Mouse (Mus musculus): Measurements from ENCODE around the gene Hhipl1.

The Hhipl1 gene

GRCm38 (mm10) chr12:108305812-108306794 is at the start of gene Hhipl1:
TSS of gene Hhipl1 (plus strand) at chr12:108306270.
- DNase-seq (ENCODE audit: low read depth, low spot score), result no peak

GRCm38 (mm10) chr12:108256734-108257133 is 49.3 kb upstream of the Hhipl1 start:
- no peak for DNase-seq (ENCODE audit: low read depth, low spot score)

GRCm38 (mm10) chr12:108259322-108260049 is 46.6 kb upstream of the Hhipl1 start:
- DNase-seq (ENCODE audit: low read depth, low spot score), result no peak

- DNase-seq (ENCODE audit: low read depth, low spot score), result no peak
Observed at GRCm38 (mm10) chr12:108260950-108261349, 45.1 kb upstream of the Hhipl1 start.

GRCm38 (mm10) chr12:108264918-108265317 is 41.2 kb upstream of the Hhipl1 start:
- DNase-seq (ENCODE audit: low read depth, low spot score), result no peak

GRCm38 (mm10) chr12:108265831-108266619 is 40.0 kb upstream of the Hhipl1 start:
- DNase-seq (ENCODE audit: low read depth, low spot score), result no peak

GRCm38 (mm10) chr12:108267653-108268052 is 38.4 kb upstream of the Hhipl1 start:
- no peak for DNase-seq (ENCODE audit: low read depth, low spot score)

GRCm38 (mm10) chr12:108268970-108269369 is 37.1 kb upstream of the Hhipl1 start:
- no peak for DNase-seq (ENCODE audit: low read depth, low spot score)

GRCm38 (mm10) chr12:108269699-108270098 is 36.4 kb upstream of the Hhipl1 start:
- no peak for DNase-seq (ENCODE audit: low read depth, low spot score)

GRCm38 (mm10) chr12:108270240-108270919 is 35.7 kb upstream of the Hhipl1 start:
- DNase-seq (ENCODE audit: low read depth, low spot score), result no peak

GRCm38 (mm10) chr12:108271351-108272142 is 34.5 kb upstream of the Hhipl1 start:
- DNase-seq (ENCODE audit: low read depth, low spot score), result no peak

GRCm38 (mm10) chr12:108272143-108272635 is 33.9 kb upstream of the Hhipl1 start:
- DNase-seq (ENCODE audit: low read depth, low spot score), result no peak

GRCm38 (mm10) chr12:108273466-108274312 is 32.4 kb upstream of the Hhipl1 start:
- DNase-seq (ENCODE audit: low read depth, low spot score), result no peak

- no peak for DNase-seq (ENCODE audit: low read depth, low spot score)
Observed at GRCm38 (mm10) chr12:108274313-108274595, 31.8 kb upstream of the Hhipl1 start.

- DNase-seq (ENCODE audit: low read depth, low spot score), result no peak
Observed at GRCm38 (mm10) chr12:108274661-108275507, 31.2 kb upstream of the Hhipl1 start, which contains the start of gene Ccdc85c. TSS of gene Ccdc85c (minus strand) at chr12:108275425.

GRCm38 (mm10) chr12:108275508-108275890 is 30.6 kb upstream of the Hhipl1 start:
- DNase-seq (ENCODE audit: low read depth, low spot score), result peak; percentile 95

GRCm38 (mm10) chr12:108275920-108276822 is 29.9 kb upstream of the Hhipl1 start:
- no peak for DNase-seq (ENCODE audit: low read depth, low spot score)
